Mouse (Mus musculus) retina, postnatal 7 days (tissue): ENCODE results near the gene Utp3.
"Not testable (repeated sequence)": the region's sequence is repeated elsewhere in the genome, so short reads cannot be mapped to it uniquely, and the experiment has no call there.

Experiments used
- DNase-seq: peaks from one replicate; pipeline ENCODE4 v3.0.0-alpha.2; 2012; ENCODE audit warnings: low read depth, low spot score

Utp3 gene

GRCm38 (mm10) chr5:88554086-88554886, at the start of gene Utp3:
Utp3 (plus strand) TSS chr5:88554462.
- peak; percentile 100 for DNase-seq

- no peak for DNase-seq
These were observed 45.7 kb upstream of the Utp3 start for GRCm38 (mm10) chr5:88508555-88508954.

- no peak for DNase-seq
These were observed 45.3 kb upstream of the Utp3 start for GRCm38 (mm10) chr5:88508990-88509389.

GRCm38 (mm10) chr5:88519232-88519631, 35.0 kb upstream of the Utp3 start:
- DNase-seq, result peak; percentile 29

- DNase-seq, result no peak
These were observed 26.6 kb upstream of the Utp3 start, which contains the start of gene Jchain for GRCm38 (mm10) chr5:88527657-88528056. Jchain (minus strand) TSS chr5:88527891.

GRCm38 (mm10) chr5:88530908-88531307, 23.4 kb upstream of the Utp3 start:
- no peak for DNase-seq

- DNase-seq, result no peak
These were observed 19.6 kb upstream of the Utp3 start for GRCm38 (mm10) chr5:88534697-88535096.

- no peak for DNase-seq
These were observed 13.4 kb upstream of the Utp3 start for GRCm38 (mm10) chr5:88540845-88541244.

- no peak for DNase-seq
These were observed 11.5 kb upstream of the Utp3 start for GRCm38 (mm10) chr5:88542651-88543282.

- not testable (repeated sequence) for DNase-seq
These were observed 9.9 kb upstream of the Utp3 start for GRCm38 (mm10) chr5:88544411-88544810.

- no peak for DNase-seq
These were observed 8.7 kb upstream of the Utp3 start for GRCm38 (mm10) chr5:88545536-88545935.

GRCm38 (mm10) chr5:88553271-88554085, 784 bp upstream of the Utp3 start:
- DNase-seq, result no peak

GRCm38 (mm10) chr5:88558991-88559390, 4.7 kb downstream of the Utp3 start:
- no peak for DNase-seq

- no peak for DNase-seq
These were observed 7.0 kb downstream of the Utp3 start for GRCm38 (mm10) chr5:88561080-88561814.

- no peak for DNase-seq
These were observed 8.9 kb downstream of the Utp3 start for GRCm38 (mm10) chr5:88562863-88563780.

GRCm38 (mm10) chr5:88564501-88565147, 10.4 kb downstream of the Utp3 start, which contains the start of gene Rufy3:
Rufy3 (plus strand) TSS chr5:88565040.
- peak; percentile 68 for DNase-seq

- DNase-seq, result no peak
These were observed 11.1 kb downstream of the Utp3 start for GRCm38 (mm10) chr5:88565148-88566033.

GRCm38 (mm10) chr5:88566034-88566841, 12.0 kb downstream of the Utp3 start:
- DNase-seq, result no peak
